Mouse (Mus musculus) liver, postnatal 0 days (tissue): ENCODE measurements around the gene Mrpl38. TPM values are rescaled to one million over a fixed set of nuclear protein-coding genes. Genes with fewer than 3 reads are reported as not detected.
A peak's percentile ranks its signal among the peaks of the same experiment; 100 is the strongest.

Source experiments
- ATAC-seq: fragments of 200-750 bp; cut with Nextera tagmentation; 2 replicates; pipeline ENCODE4 v1.8.0; 2017; ENCODE audit warnings: mild to moderate bottlenecking, moderate library complexity
- DNase-seq: peaks from one replicate; pipeline ENCODE4 v3.0.0-alpha.2; 2016
- H3K27ac ChIP-seq: fragments of 300-500 bp; sonication (generic); 2 replicates; pipeline ENCODE4 v1.5.1; 2014; ENCODE audit warnings: antibody characterized with exemption, moderate library complexity, mild to moderate bottlenecking, low read depth
- H3K27me3 ChIP-seq: fragments of 300-500 bp; sonication (generic); 2 replicates; pipeline ENCODE4 v1.6.1; 2014; ENCODE audit warnings: low read length, control low read depth, mixed read lengths; ENCODE audit not compliant: insufficient read depth
- H3K36me3 ChIP-seq: fragments of 300-500 bp; sonication (generic); replicated peaks from 2 replicates; pipeline ENCODE4 v1.6.1; 2014; ENCODE audit warnings: mild to moderate bottlenecking, control low read depth, low read length, moderate library complexity, mixed read lengths; ENCODE audit not compliant: insufficient read depth
- H3K4me1 ChIP-seq: fragments of 300-500 bp; sonication (generic); 2 replicates; pipeline ENCODE4 v1.6.1; 2014; ENCODE audit warnings: antibody characterized with exemption, mild to moderate bottlenecking, control low read depth; ENCODE audit not compliant: insufficient read depth
- H3K4me2 ChIP-seq: fragments of 300-500 bp; sonication (generic); 2 replicates; pipeline ENCODE4 v1.6.1; 2014; ENCODE audit warnings: low read depth, mild to moderate bottlenecking, low read length, moderate library complexity, mixed read lengths
- H3K4me3 ChIP-seq: fragments of 300-500 bp; sonication (generic); 2 replicates; pipeline ENCODE4 v1.5.1; 2014; ENCODE audit warnings: low read depth, low read length
- H3K9ac ChIP-seq: fragments of 300-500 bp; sonication (generic); replicated peaks from 2 replicates; pipeline ENCODE4 v1.6.1; 2014; ENCODE audit warnings: mild to moderate bottlenecking, moderate library complexity
- H3K9me3 ChIP-seq: fragments of 300-500 bp; sonication (generic); 2 replicates; pipeline ENCODE4 v1.6.1; 2016; ENCODE audit warnings: mild to moderate bottlenecking, control low read depth, low read length, mixed read lengths
- CTCF ChIP-seq: sonication (generic); IDR thresholded peaks from 2 replicates; pipeline ENCODE4 v1.5.1; 2016; ENCODE audit warnings: antibody characterized with exemption, low read depth
- EP300 ChIP-seq: IDR thresholded peaks from 2 replicates; pipeline ENCODE4 v1.6.1; 2016; ENCODE audit warnings: antibody characterized with exemption, low read depth, mild to moderate bottlenecking
- WGBS: fragments of 180-500 bp; shearing (Covaris S2); extraction: QIAGEN DNeasy Blood & Tissue Kit; methylation state at CpG from one replicate; pipeline ENCODE4 v1.1.7; 2014; ENCODE audit not compliant: insufficient replicate concordance; 5-methylcytosine and 5-hydroxymethylcytosine counted together
- polyA plus RNA-seq: library from polyadenylated mRNA; unstranded; fragments of >200 nt; fragmentation: Nextera tagmentation; extraction: Ambion mirVana; gene quantifications from 2 replicates; pipeline ENCODE4 v1.2.1, GENCODE M21; 2015

Mrpl38 gene
- polyA plus RNA-seq, 1 experiment from 2014 or later = 44.0 TPM

GRCm38 (mm10) chr11:116106154-116106962 is 32.3 kb downstream of the Mrpl38 start:
- Histone ChIP-seq H3K4me1 (peaks cover 54% of the 10 kb centered on the region), H3K4me2 (peak overlapping the region; percentile 30; the same call in 1 of the 2 replicates), H3K27ac (no peak overlapping the region), H3K9me3 (no peaks in the 10 kb centered on the region), H3K4me3 (no peak overlapping the region), H3K36me3 (0 out of 2 replicates have a peak, but pooled peaks cover 2% of the 10 kb centered on the region), H3K27me3 (peaks cover 31% of the 10 kb centered on the region), H3K9ac (no peak overlapping the region)
- ATAC-seq (no peak), DNase-seq (no peak)
- TF ChIP-seq CTCF (no peak), EP300 (no peak)
- WGBS = 39% methylated on average over 32 of the region's 32 CpGs

GRCm38 (mm10) chr11:116105065-116105464 is 33.6 kb downstream of the Mrpl38 start:
- TF ChIP-seq CTCF (no peak), EP300 (no peak)
- ATAC-seq = no peak
- no peaks in the 10 kb centered on the region for H3K9me3 ChIP-seq
- peaks cover 26% of the 10 kb centered on the region for H3K27me3 ChIP-seq
- 0 out of 2 replicates have a peak, but pooled peaks cover 2% of the 10 kb centered on the region for H3K36me3 ChIP-seq
- no peak overlapping the region for H3K27ac ChIP-seq
- H3K4me2 ChIP-seq = no peak overlapping the region
- 79% methylated on average over 2 of the region's 2 CpGs for WGBS
- no peak overlapping the region for H3K4me3 ChIP-seq
- H3K9ac ChIP-seq = no peak overlapping the region
- H3K4me1 ChIP-seq = peaks cover 65% of the 10 kb centered on the region
- DNase-seq = no peak

GRCm38 (mm10) chr11:116104006-116104646 is 34.5 kb downstream of the Mrpl38 start:
- no peak overlapping the region for H3K4me2 ChIP-seq
- no peak overlapping the region for H3K9ac ChIP-seq
- 0 out of 2 replicates have a peak, but pooled peaks cover 2% of the 10 kb centered on the region for H3K36me3 ChIP-seq
- H3K27ac ChIP-seq = peak overlapping the region; percentile 45; the same call in 1 of the 2 replicates
- TF ChIP-seq CTCF (no peak), EP300 (no peak)
- no peak overlapping the region for H3K4me3 ChIP-seq
- DNase-seq (peak; percentile 41), ATAC-seq (peak; percentile 46)
- H3K27me3 ChIP-seq = peaks cover 17% of the 10 kb centered on the region
- 29% methylated on average over 14 of the region's 14 CpGs for WGBS
- no peaks in the 10 kb centered on the region for H3K9me3 ChIP-seq
- H3K4me1 ChIP-seq = peaks cover 67% of the 10 kb centered on the region

GRCm38 (mm10) chr11:116103572-116103971 is 35.1 kb downstream of the Mrpl38 start:
- no peak overlapping the region for H3K9ac ChIP-seq
- H3K4me1 ChIP-seq = peaks cover 65% of the 10 kb centered on the region
- H3K27me3 ChIP-seq = peaks cover 11% of the 10 kb centered on the region
- 57% methylated on average over 11 of the region's 12 CpGs for WGBS
- ATAC-seq (no peak), DNase-seq (peak; percentile 14)
- no peak overlapping the region for H3K4me2 ChIP-seq
- H3K27ac ChIP-seq = peak overlapping the region; percentile 45; the same call in 1 of the 2 replicates
- no peaks in the 10 kb centered on the region for H3K9me3 ChIP-seq
- H3K36me3 ChIP-seq = 0 out of 2 replicates have a peak, but pooled peaks cover 2% of the 10 kb centered on the region
- TF ChIP-seq CTCF (no peak), EP300 (no peak)
- no peak overlapping the region for H3K4me3 ChIP-seq

GRCm38 (mm10) chr11:116102472-116102871 is 36.2 kb downstream of the Mrpl38 start:
- peak overlapping the region; percentile 38; the same call in 1 of the 2 replicates for H3K9ac ChIP-seq
- TF ChIP-seq CTCF (no peak), EP300 (no peak)
- H3K4me3 ChIP-seq = no peak overlapping the region
- 0 out of 2 replicates have a peak, but pooled peaks cover 2% of the 10 kb centered on the region for H3K36me3 ChIP-seq
- H3K27ac ChIP-seq = peak overlapping the region; percentile 62
- H3K27me3 ChIP-seq = peaks cover 3% of the 10 kb centered on the region; the same call in 1 of the 2 replicates
- H3K4me2 ChIP-seq = peak overlapping the region; percentile 20
- DNase-seq (no peak), ATAC-seq (no peak)
- no peaks in the 10 kb centered on the region for H3K9me3 ChIP-seq
- H3K4me1 ChIP-seq = peaks cover 58% of the 10 kb centered on the region
- WGBS = 44% methylated on average over 3 of the region's 4 CpGs

GRCm38 (mm10) chr11:116101931-116102381 is 36.7 kb downstream of the Mrpl38 start:
- peak overlapping the region; percentile 20 for H3K4me2 ChIP-seq
- peak overlapping the region; percentile 62 for H3K27ac ChIP-seq
- H3K4me3 ChIP-seq = no peak overlapping the region
- H3K9me3 ChIP-seq = no peaks in the 10 kb centered on the region; the same call in 1 of the 2 replicates
- WGBS = 25% methylated on average over 11 of the region's 11 CpGs
- ATAC-seq (no peak), DNase-seq (no peak)
- H3K9ac ChIP-seq = peak overlapping the region; percentile 38
- H3K4me1 ChIP-seq = peaks cover 52% of the 10 kb centered on the region
- 0 out of 2 replicates have a peak, but pooled peaks cover 2% of the 10 kb centered on the region for H3K36me3 ChIP-seq
- TF ChIP-seq EP300 = no peak
- no peaks in the 10 kb centered on the region for H3K27me3 ChIP-seq
